Mouse (Mus musculus) left cerebral cortex, adult 8-10 months (tissue): ENCODE data around the gene Gm609. TPM values are rescaled to one million over a fixed set of nuclear protein-coding genes. Genes with fewer than 3 reads are reported as not detected.
"Not testable (repeated sequence)": the region's sequence is repeated elsewhere in the genome, so short reads cannot be mapped to it uniquely, and the experiment has no call there.

Source experiments
- DNase-seq, 2 experiments: peaks; one replicate each; pipeline ENCODE4 v3.0.0; 2022; ENCODE audit warnings: low spot score in 2 of 2
- total RNA-seq, 4 experiments: library from RNA; stranded (reverse); gene quantifications; 2 replicates each; pipeline ENCODE4 v1.2.4; 2022

The Gm609 gene
- total RNA-seq: under 1 TPM; 0.25 to 0.41 (median 0.38) TPM

GRCm38 (mm10) chr16:45492927-45493326, at the start of gene Gm609:
Gene Gm609, minus strand, starts transcription at chr16:45492969.
- DNase-seq: no peak

- no peak for DNase-seq
Measured at GRCm38 (mm10) chr16:45542108-45542507, 49.3 kb upstream of the Gm609 start.

GRCm38 (mm10) chr16:45538342-45538741, 45.6 kb upstream of the Gm609 start:
- not testable (repeated sequence) for DNase-seq

- no peak for DNase-seq
Measured at GRCm38 (mm10) chr16:45535009-45535408, 42.2 kb upstream of the Gm609 start, which contains the start of gene Slc9c1. Gene Slc9c1, plus strand, starts transcription at chr16:45535309.

- DNase-seq: no peak
Measured at GRCm38 (mm10) chr16:45531950-45532349, 39.2 kb upstream of the Gm609 start, which contains the start of gene Gm17783. Gene Gm17783, minus strand, starts transcription at chr16:45532050.

GRCm38 (mm10) chr16:45525551-45525950, 32.8 kb upstream of the Gm609 start:
- DNase-seq: no peak

- DNase-seq: no peak
Measured at GRCm38 (mm10) chr16:45495326-45495725, 2.6 kb upstream of the Gm609 start.

- DNase-seq: no peak
Measured at GRCm38 (mm10) chr16:45476991-45477390, 15.8 kb downstream of the Gm609 start.

- not testable (repeated sequence) for DNase-seq
Measured at GRCm38 (mm10) chr16:45471836-45472235, 20.9 kb downstream of the Gm609 start.

GRCm38 (mm10) chr16:45454762-45455161, 38.0 kb downstream of the Gm609 start:
- no peak for DNase-seq

- no peak for DNase-seq
Measured at GRCm38 (mm10) chr16:45437230-45437739, 55.5 kb downstream of the Gm609 start.

GRCm38 (mm10) chr16:45435591-45435990, 57.2 kb downstream of the Gm609 start:
- DNase-seq: no peak

GRCm38 (mm10) chr16:45427651-45428050, 65.1 kb downstream of the Gm609 start:
- DNase-seq: no peak

- DNase-seq: no peak
Measured at GRCm38 (mm10) chr16:45413497-45413896, 79.3 kb downstream of the Gm609 start.

- not testable (repeated sequence) for DNase-seq
Measured at GRCm38 (mm10) chr16:45409064-45409446, 83.7 kb downstream of the Gm609 start.

GRCm38 (mm10) chr16:45408425-45409063, 84.2 kb downstream of the Gm609 start, which contains the start of gene Cd200:
Gene Cd200, minus strand, starts transcription at chr16:45409053.
- DNase-seq: peak; percentile 45 to 53

- DNase-seq: no peak
Measured at GRCm38 (mm10) chr16:45407645-45408400, 84.9 kb downstream of the Gm609 start.

GRCm38 (mm10) chr16:45407091-45407490, 85.7 kb downstream of the Gm609 start:
- DNase-seq: no peak

GRCm38 (mm10) chr16:45402951-45403350, 89.8 kb downstream of the Gm609 start:
- no peak for DNase-seq

- no peak for DNase-seq
Measured at GRCm38 (mm10) chr16:45402036-45402435, 90.7 kb downstream of the Gm609 start.

- no peak for DNase-seq
Measured at GRCm38 (mm10) chr16:45399947-45400555, 92.7 kb downstream of the Gm609 start.

- no peak for DNase-seq
Measured at GRCm38 (mm10) chr16:45399411-45399810, 93.4 kb downstream of the Gm609 start.
